Mouse (Mus musculus) heart, embryonic 11.5 days (tissue): ENCODE measurements around the gene Igdcc3. TPM values are rescaled to one million over a fixed set of nuclear protein-coding genes. Genes with fewer than 3 reads are reported as not detected.

Experiments
- ATAC-seq: fragments of 200-750 bp; cut with Nextera tagmentation; replicated peaks from 2 replicates; pipeline ENCODE4 v1.8.0; 2017; ENCODE audit warnings: moderate library complexity; ENCODE audit not compliant: insufficient number of reproducible peaks, low FRiP score, low TSS enrichment
- H3K27ac ChIP-seq: fragments of 300-500 bp; sonication (generic); 2 replicates; pipeline ENCODE4 v1.5.1; 2014; ENCODE audit warnings: mild to moderate bottlenecking, low read depth, low read length
- H3K27me3 ChIP-seq: fragments of 300-500 bp; sonication (generic); 2 replicates; pipeline ENCODE4 v1.6.1; 2014; ENCODE audit warnings: mild to moderate bottlenecking, low read length, mixed read lengths; ENCODE audit not compliant: control insufficient read depth, insufficient read depth
- H3K36me3 ChIP-seq: fragments of 300-500 bp; sonication (generic); 2 replicates; pipeline ENCODE4 v1.6.1; 2014; ENCODE audit warnings: mild to moderate bottlenecking, low read length, moderate library complexity, mixed read lengths; ENCODE audit not compliant: control insufficient read depth, insufficient read depth
- H3K4me1 ChIP-seq: fragments of 300-500 bp; sonication (generic); 2 replicates; pipeline ENCODE4 v1.6.1; 2014; ENCODE audit warnings: low read length; ENCODE audit not compliant: control insufficient read depth, insufficient read depth
- H3K4me2 ChIP-seq: fragments of 300-500 bp; sonication (generic); 2 replicates; pipeline ENCODE4 v1.6.1; 2014; ENCODE audit warnings: mild to moderate bottlenecking, moderate library complexity
- H3K4me3 ChIP-seq: fragments of 300-500 bp; sonication (generic); 2 replicates; pipeline ENCODE4 v1.5.1; 2014; ENCODE audit warnings: low read depth, low read length
- H3K9ac ChIP-seq: fragments of 300-500 bp; sonication (generic); 2 replicates; pipeline ENCODE4 v1.6.1; 2014; ENCODE audit warnings: mild to moderate bottlenecking, low read depth, low read length, moderate library complexity
- H3K9me3 ChIP-seq: fragments of 300-500 bp; sonication (generic); replicated peaks from 2 replicates; pipeline ENCODE4 v1.6.1; 2016; ENCODE audit warnings: low read length; ENCODE audit not compliant: control insufficient read depth
- WGBS: fragments of 180-500 bp; shearing (Covaris S2); extraction: QIAGEN DNeasy Blood & Tissue Kit; methylation state at CpG from one replicate; pipeline ENCODE4 v1.1.7; 2014; ENCODE audit not compliant: insufficient replicate concordance; 5-methylcytosine and 5-hydroxymethylcytosine counted together
- polyA plus RNA-seq: library from polyadenylated mRNA; unstranded; fragments of >200 nt; fragmentation: Nextera tagmentation; extraction: Ambion mirVana; gene quantifications from 2 replicates; pipeline ENCODE4 v1.2.1, GENCODE M21; 2014

Gene Igdcc3
- polyA plus RNA-seq, 1 experiment from 2014 or later: 6.3 TPM

- Histone ChIP-seq H3K27ac (no peak overlapping the region), H3K4me1 (0 out of 2 replicates have a peak, but pooled peaks cover 5% of the 10 kb centered on the region), H3K36me3 (no peaks in the 10 kb centered on the region), H3K9me3 (no peaks in the 10 kb centered on the region), H3K27me3 (peaks cover 8% of the 10 kb centered on the region; the same call in 1 of the 2 replicates), H3K9ac (peak overlapping the region; percentile 71), H3K4me3 (peak overlapping the region; percentile 68), H3K4me2 (peak overlapping the region; percentile 98)
- WGBS: 1% methylated on average over 8 of the region's 8 CpGs
- ATAC-seq: no peak
Measured at GRCm38 (mm10) chr9:65142399-65142798, 1.4 kb downstream of the Igdcc3 start.

GRCm38 (mm10) chr9:65146001-65146400 lies 5.0 kb downstream of the Igdcc3 start:
- Histone ChIP-seq H3K4me3 (no peak overlapping the region), H3K4me2 (no peak overlapping the region), H3K27me3 (peaks cover 6% of the 10 kb centered on the region; the same call in 1 of the 2 replicates), H3K9ac (no peak overlapping the region), H3K36me3 (no peaks in the 10 kb centered on the region), H3K27ac (no peak overlapping the region), H3K4me1 (0 out of 2 replicates have a peak, but pooled peaks cover 3% of the 10 kb centered on the region), H3K9me3 (no peaks in the 10 kb centered on the region)
- ATAC-seq: no peak
- 56% methylated on average over 5 of the region's 5 CpGs for WGBS

GRCm38 (mm10) chr9:65148507-65148906 lies 7.5 kb downstream of the Igdcc3 start:
- Histone ChIP-seq H3K27me3 (no peaks in the 10 kb centered on the region), H3K9ac (no peak overlapping the region), H3K4me3 (no peak overlapping the region), H3K9me3 (no peaks in the 10 kb centered on the region), H3K27ac (no peak overlapping the region), H3K4me2 (no peak overlapping the region), H3K4me1 (peaks cover 11% of the 10 kb centered on the region), H3K36me3 (no peaks in the 10 kb centered on the region)
- WGBS: 63% methylated on average over 7 of the region's 7 CpGs
- ATAC-seq: no peak

GRCm38 (mm10) chr9:65152711-65153330 lies 11.8 kb downstream of the Igdcc3 start:
- 60% methylated on average over 6 of the region's 6 CpGs for WGBS

GRCm38 (mm10) chr9:65153331-65153711 lies 12.3 kb downstream of the Igdcc3 start:
- H3K9me3 ChIP-seq: no peaks in the 10 kb centered on the region
- WGBS: 16% methylated on average over 5 of the region's 5 CpGs
- 0 out of 2 replicates have a peak, but pooled peaks have one; percentile 49 for ATAC-seq
- H3K9ac ChIP-seq: 0 out of 2 replicates have a peak overlapping the region, but pooled peaks have one; percentile 11
- no peaks in the 10 kb centered on the region for H3K36me3 ChIP-seq
- no peaks in the 10 kb centered on the region for H3K27me3 ChIP-seq
- no peak overlapping the region for H3K4me2 ChIP-seq
- peaks cover 44% of the 10 kb centered on the region for H3K4me1 ChIP-seq
- H3K4me3 ChIP-seq: no peak overlapping the region
- no peak overlapping the region for H3K27ac ChIP-seq

More at GRCm38 (mm10) chr9:65152711-65153330, 11.8 kb downstream of the Igdcc3 start:
- ATAC-seq: 0 out of 2 replicates have a peak, but pooled peaks have one; percentile 31
- Histone ChIP-seq H3K4me3 (no peak overlapping the region), H3K9ac (0 out of 2 replicates have a peak overlapping the region, but pooled peaks have one; percentile 11), H3K27me3 (no peaks in the 10 kb centered on the region), H3K9me3 (no peaks in the 10 kb centered on the region), H3K27ac (no peak overlapping the region), H3K36me3 (no peaks in the 10 kb centered on the region), H3K4me1 (peaks cover 41% of the 10 kb centered on the region), H3K4me2 (no peak overlapping the region)

GRCm38 (mm10) chr9:65154692-65155455 lies 13.9 kb downstream of the Igdcc3 start:
- 0 out of 2 replicates have a peak overlapping the region, but pooled peaks have one; percentile 3 for H3K9ac ChIP-seq
- H3K36me3 ChIP-seq: no peaks in the 10 kb centered on the region
- H3K4me1 ChIP-seq: peaks cover 44% of the 10 kb centered on the region
- H3K4me3 ChIP-seq: no peak overlapping the region
- 55% methylated on average over 9 of the region's 9 CpGs for WGBS
- H3K27ac ChIP-seq: no peak overlapping the region
- ATAC-seq: no peak
- no peaks in the 10 kb centered on the region for H3K9me3 ChIP-seq
- H3K27me3 ChIP-seq: no peaks in the 10 kb centered on the region; the same call in 1 of the 2 replicates
- H3K4me2 ChIP-seq: no peak overlapping the region

GRCm38 (mm10) chr9:65156604-65157003 lies 15.6 kb downstream of the Igdcc3 start:
- no peak for ATAC-seq
- Histone ChIP-seq H3K4me1 (peaks cover 44% of the 10 kb centered on the region), H3K9me3 (no peaks in the 10 kb centered on the region), H3K9ac (no peak overlapping the region), H3K27ac (peak overlapping the region; percentile 36), H3K4me3 (no peak overlapping the region), H3K4me2 (peak overlapping the region; percentile 30), H3K36me3 (no peaks in the 10 kb centered on the region), H3K27me3 (peaks cover 3% of the 10 kb centered on the region)
- 3% methylated on average over 8 of the region's 8 CpGs for WGBS

- H3K4me1 ChIP-seq: peaks cover 42% of the 10 kb centered on the region
Measured at GRCm38 (mm10) chr9:65157631-65158030, 16.6 kb downstream of the Igdcc3 start.

More at GRCm38 (mm10) chr9:65157631-65158030, 16.6 kb downstream of the Igdcc3 start:
- Histone ChIP-seq H3K4me2 (peak overlapping the region; percentile 30), H3K36me3 (no peaks in the 10 kb centered on the region), H3K4me3 (no peak overlapping the region), H3K9ac (no peak overlapping the region), H3K9me3 (no peaks in the 10 kb centered on the region), H3K27ac (peak overlapping the region; percentile 36; the same call in 1 of the 2 replicates), H3K27me3 (peaks cover 13% of the 10 kb centered on the region)
- ATAC-seq: peak; percentile 72
- WGBS: 20% methylated on average over 6 of the region's 6 CpGs
